Mouse (Mus musculus): ENCODE results near the gene Hoxa10. TPM values are rescaled to one million over a fixed set of nuclear protein-coding genes. Genes with fewer than 3 reads are reported as not detected.
A peak's percentile ranks its signal among the peaks of the same experiment; 100 is the strongest.

Gene Hoxa10
- 8.6 and 10.0 TPM in 2 replicates for polyA plus RNA-seq (2015; fragmentation: Nextera tagmentation; extraction: Ambion mirVana)

DNA sequence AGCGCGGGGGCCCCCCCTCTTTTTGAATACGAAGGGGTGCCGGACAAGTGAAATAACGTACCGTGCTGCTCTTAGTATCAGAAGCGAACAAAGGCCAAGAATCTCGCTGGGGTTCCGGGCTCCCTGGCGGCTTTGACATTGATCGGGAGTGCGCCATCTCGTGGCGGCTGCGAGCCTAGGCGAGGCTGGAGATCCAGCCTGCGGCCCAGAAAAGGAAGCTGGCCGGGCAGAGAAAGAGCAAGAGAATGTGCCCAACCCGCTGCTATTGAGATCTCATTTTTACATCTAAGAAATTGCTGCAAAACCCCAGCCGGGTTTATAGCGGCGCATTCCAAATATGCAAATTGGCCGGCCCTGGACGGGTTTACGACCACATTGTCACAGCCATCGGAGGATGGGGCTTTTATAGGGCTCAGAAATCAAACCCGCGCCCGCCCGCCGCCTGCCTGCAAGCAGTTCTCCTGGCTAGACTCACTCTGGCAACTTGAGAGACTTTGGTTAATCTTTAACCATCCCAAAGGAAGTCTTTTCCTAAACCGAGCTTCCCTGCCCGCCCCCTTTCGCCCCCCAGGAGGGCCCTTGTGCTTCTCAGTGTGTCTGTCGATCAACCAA, at the start of gene Hoxa10:
Hoxa10 (minus strand) TSS at position 466 of the 612 bp plus-strand sequence.
- 1% methylated on average over 35 of the region's 35 CpGs for WGBS
- ATAC-seq: peak; percentile 73
- Histone ChIP-seq H3K27me3 (replicated peaks; ENCODE audit: control insufficient read depth, insufficient read depth, low read length) (peaks cover 78% of the 10 kb centered on the region), H3K36me3 (ENCODE audit: control insufficient read depth, insufficient read depth, low read length) (no peaks in the 10 kb centered on the region), H3K4me1 (ENCODE audit: control insufficient read depth, insufficient read depth, low read length) (peaks cover 2% of the 10 kb centered on the region; the same call in 1 of the 2 replicates), H3K4me3 (ENCODE audit: low read length) (peak within 1 kb of the TSS; percentile 25), H3K9ac (ENCODE audit: low read depth, low read length) (peak within 1 kb of the TSS; percentile 23), H3K4me2 (ENCODE audit: low read depth, low read length) (peak within 1 kb of the TSS; percentile 2; the same call in 1 of the 2 replicates), H3K27ac (ENCODE audit: low read length) (peak within 1 kb of the TSS; percentile 60), H3K9me3 (ENCODE audit: control insufficient read depth, low read length) (no peaks in the 10 kb centered on the region)

DNA sequence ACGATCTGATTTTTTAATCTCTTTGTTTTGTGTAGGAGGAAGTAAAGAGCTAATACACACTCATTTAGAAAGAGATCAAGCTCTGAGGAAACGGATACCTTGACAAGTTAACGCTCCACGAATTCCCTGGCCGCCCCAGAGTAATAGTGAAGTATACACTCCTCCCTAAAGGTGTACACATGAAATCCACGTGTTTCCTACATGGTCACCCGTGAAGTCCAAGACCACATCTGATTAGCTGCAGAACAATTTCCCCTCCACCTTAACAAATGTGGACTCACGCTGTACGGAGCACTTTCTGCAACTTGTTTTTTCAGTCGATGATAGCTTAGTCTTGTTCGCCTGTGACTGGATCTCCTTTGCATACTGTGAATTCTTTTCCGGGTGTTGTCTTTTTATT, 49.5 kb upstream of the Hoxa10 start:
- Histone ChIP-seq H3K9ac (ENCODE audit: low read depth, low read length) (no peak overlapping the region), H3K27me3 (replicated peaks; ENCODE audit: control insufficient read depth, insufficient read depth, low read length) (peaks cover 43% of the 10 kb centered on the region), H3K36me3 (ENCODE audit: control insufficient read depth, insufficient read depth, low read length) (no peaks in the 10 kb centered on the region), H3K27ac (ENCODE audit: low read length) (no peak overlapping the region), H3K4me3 (ENCODE audit: low read length) (no peak overlapping the region), H3K4me1 (ENCODE audit: control insufficient read depth, insufficient read depth, low read length) (peaks cover 7% of the 10 kb centered on the region), H3K9me3 (ENCODE audit: control insufficient read depth, low read length) (no peaks in the 10 kb centered on the region), H3K4me2 (ENCODE audit: low read depth, low read length) (no peak overlapping the region)
- ATAC-seq: no peak
- 20% methylated on average over 12 of the region's 12 CpGs for WGBS

DNA sequence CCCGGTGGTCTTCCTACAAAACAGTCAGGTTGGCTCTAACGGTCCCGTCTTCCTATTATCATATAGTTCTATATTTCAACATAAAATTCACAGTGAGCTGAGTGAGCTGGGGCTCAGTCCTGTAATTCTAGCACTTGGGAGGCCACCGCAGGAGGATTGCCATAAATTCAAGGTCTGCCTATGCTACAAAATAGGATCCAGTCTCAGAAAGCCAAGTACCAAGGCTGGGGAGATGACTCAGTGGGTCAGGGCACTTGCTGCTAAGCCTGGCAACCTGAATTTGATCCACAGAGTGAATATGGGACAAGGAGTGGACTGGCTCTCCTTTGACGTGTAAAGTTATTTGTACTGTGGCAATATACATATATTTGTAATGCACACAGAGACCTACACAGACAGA, 43.2 kb upstream of the Hoxa10 start:
- ATAC-seq: no peak
- no peaks in the 10 kb centered on the region for H3K27me3 ChIP-seq (replicated peaks; ENCODE audit: control insufficient read depth, insufficient read depth, low read length)
- H3K9ac ChIP-seq (ENCODE audit: low read depth, low read length): no peak overlapping the region
- H3K9me3 ChIP-seq (ENCODE audit: control insufficient read depth, low read length): no peaks in the 10 kb centered on the region
- WGBS: 87% methylated on average over 5 of the region's 5 CpGs
- H3K4me2 ChIP-seq (ENCODE audit: low read depth, low read length): no peak overlapping the region
- H3K36me3 ChIP-seq (ENCODE audit: control insufficient read depth, insufficient read depth, low read length): no peaks in the 10 kb centered on the region
- no peaks in the 10 kb centered on the region for H3K4me1 ChIP-seq (ENCODE audit: control insufficient read depth, insufficient read depth, low read length)
- no peak overlapping the region for H3K4me3 ChIP-seq (ENCODE audit: low read length)
- H3K27ac ChIP-seq (ENCODE audit: low read length): no peak overlapping the region

DNA sequence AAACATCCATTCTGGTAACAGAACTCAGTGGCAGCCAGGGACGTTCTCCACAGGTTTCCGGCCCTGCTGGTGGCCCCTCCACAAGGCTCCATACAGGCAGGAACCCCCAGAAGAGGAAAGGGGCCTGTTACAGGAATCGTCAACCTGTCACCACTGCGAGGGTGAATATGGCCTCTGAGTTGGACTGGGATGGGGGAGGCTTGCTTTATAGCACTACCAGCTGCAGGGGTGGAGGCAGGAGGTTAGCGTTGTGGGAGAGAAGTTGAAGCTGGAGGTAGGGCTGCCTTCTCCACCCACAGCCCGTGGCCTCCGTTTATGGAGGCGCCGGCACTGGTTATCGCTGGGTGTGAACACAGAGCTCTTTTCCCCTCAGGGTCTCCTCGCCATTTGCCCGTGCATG, 40.4 kb upstream of the Hoxa10 start:
- no peak overlapping the region for H3K9ac ChIP-seq (ENCODE audit: low read depth, low read length)
- ATAC-seq: no peak
- no peaks in the 10 kb centered on the region for H3K36me3 ChIP-seq (ENCODE audit: control insufficient read depth, insufficient read depth, low read length)
- H3K4me1 ChIP-seq (ENCODE audit: control insufficient read depth, insufficient read depth, low read length): no peaks in the 10 kb centered on the region
- H3K27me3 ChIP-seq (replicated peaks; ENCODE audit: control insufficient read depth, insufficient read depth, low read length): peaks cover 15% of the 10 kb centered on the region
- no peak overlapping the region for H3K27ac ChIP-seq (ENCODE audit: low read length)
- 65% methylated on average over 12 of the region's 12 CpGs for WGBS
- no peaks in the 10 kb centered on the region for H3K9me3 ChIP-seq (ENCODE audit: control insufficient read depth, low read length)
- H3K4me2 ChIP-seq (ENCODE audit: low read depth, low read length): no peak overlapping the region
- H3K4me3 ChIP-seq (ENCODE audit: low read length): no peak overlapping the region

DNA sequence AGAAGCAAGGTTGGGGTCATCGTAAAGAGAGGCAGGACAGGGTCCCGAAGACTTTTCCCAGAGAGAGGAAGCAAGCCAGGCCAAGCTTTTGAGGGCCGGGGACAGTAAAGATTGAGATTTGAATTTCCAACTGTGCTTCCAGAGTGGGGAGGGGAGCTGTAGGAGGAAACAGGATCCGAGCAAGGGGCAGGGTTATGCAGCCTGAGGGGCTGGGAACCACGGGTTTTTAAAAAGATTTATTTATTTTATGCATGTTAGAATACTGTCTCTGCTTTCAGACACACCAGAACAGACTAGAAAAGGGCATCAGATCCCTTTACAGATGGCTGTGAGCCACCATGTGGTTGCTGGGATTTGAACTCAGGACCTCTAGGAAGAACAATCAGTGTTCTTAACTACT, 36.3 kb upstream of the Hoxa10 start:
- Histone ChIP-seq H3K9me3 (ENCODE audit: control insufficient read depth, low read length) (no peaks in the 10 kb centered on the region), H3K27ac (ENCODE audit: low read length) (no peak overlapping the region), H3K36me3 (ENCODE audit: control insufficient read depth, insufficient read depth, low read length) (no peaks in the 10 kb centered on the region), H3K27me3 (replicated peaks; ENCODE audit: control insufficient read depth, insufficient read depth, low read length) (peaks cover 50% of the 10 kb centered on the region), H3K4me2 (ENCODE audit: low read depth, low read length) (no peak overlapping the region), H3K4me3 (ENCODE audit: low read length) (no peak overlapping the region), H3K9ac (ENCODE audit: low read depth, low read length) (no peak overlapping the region), H3K4me1 (ENCODE audit: control insufficient read depth, insufficient read depth, low read length) (no peaks in the 10 kb centered on the region)
- no peak for ATAC-seq
- 13% methylated on average over 5 of the region's 5 CpGs for WGBS

DNA sequence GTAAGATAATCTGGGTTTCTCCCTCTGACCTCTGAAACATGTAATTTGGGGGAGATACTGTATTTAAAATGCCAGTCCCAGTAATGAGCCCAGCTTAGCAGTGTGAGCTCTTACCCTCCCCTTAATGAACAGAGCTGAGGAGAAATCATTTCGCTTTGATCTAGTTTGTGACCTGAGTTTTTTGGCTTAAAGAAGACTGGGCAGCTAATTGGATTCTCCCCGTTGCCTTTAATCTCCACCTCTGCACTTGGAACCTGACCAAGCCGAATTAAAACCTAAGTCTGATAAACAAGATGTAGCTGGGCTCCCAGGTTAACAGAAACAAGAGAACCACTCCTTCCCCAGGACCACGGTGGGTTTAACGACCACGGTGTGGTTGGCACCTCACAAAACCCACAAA, 35.7 kb upstream of the Hoxa10 start:
- Histone ChIP-seq H3K27me3 (replicated peaks; ENCODE audit: control insufficient read depth, insufficient read depth, low read length) (peaks cover 54% of the 10 kb centered on the region), H3K9ac (ENCODE audit: low read depth, low read length) (no peak overlapping the region), H3K4me3 (ENCODE audit: low read length) (no peak overlapping the region), H3K4me2 (ENCODE audit: low read depth, low read length) (no peak overlapping the region), H3K4me1 (ENCODE audit: control insufficient read depth, insufficient read depth, low read length) (no peaks in the 10 kb centered on the region), H3K9me3 (ENCODE audit: control insufficient read depth, low read length) (no peaks in the 10 kb centered on the region), H3K27ac (ENCODE audit: low read length) (no peak overlapping the region), H3K36me3 (ENCODE audit: control insufficient read depth, insufficient read depth, low read length) (no peaks in the 10 kb centered on the region)
- WGBS: 6% methylated on average over 6 of the region's 6 CpGs
- ATAC-seq: no peak

DNA sequence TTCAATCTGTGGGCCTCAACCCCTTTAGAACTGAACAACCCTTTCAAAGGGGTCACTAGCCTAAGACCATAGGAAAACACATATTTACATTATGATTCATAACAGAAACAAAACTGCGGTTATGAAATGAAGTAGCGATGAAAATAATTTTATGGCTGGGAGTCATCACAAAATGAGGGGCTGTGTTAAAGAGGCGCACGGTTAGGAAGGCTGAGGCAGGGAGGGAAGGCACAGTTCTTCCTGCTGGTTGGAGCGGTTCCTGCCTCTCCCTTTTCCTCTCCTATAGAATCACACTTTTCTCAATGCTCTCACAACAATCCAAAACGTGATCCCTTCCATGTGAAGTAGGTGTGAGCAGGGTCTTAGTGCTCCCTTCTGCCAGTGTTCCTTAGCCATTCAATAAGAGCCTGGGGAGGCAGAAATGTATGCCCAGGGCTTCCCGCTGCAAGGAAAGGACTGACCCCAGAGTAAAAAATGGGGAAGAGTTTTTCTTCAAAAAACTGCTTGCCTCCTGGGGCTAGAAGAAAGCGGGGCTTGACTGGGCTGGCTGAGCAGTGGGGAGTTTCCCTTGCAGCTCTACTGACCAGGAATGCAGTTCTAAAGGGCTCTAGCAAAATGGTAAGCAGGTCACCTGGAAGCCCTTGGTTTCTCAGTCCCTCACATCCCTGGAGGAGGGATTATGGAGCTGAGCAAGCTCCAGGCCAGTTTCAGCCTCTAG, 35.1 kb upstream of the Hoxa10 start:
- Histone ChIP-seq H3K27me3 (replicated peaks; ENCODE audit: control insufficient read depth, insufficient read depth, low read length) (peaks cover 61% of the 10 kb centered on the region), H3K9me3 (ENCODE audit: control insufficient read depth, low read length) (no peaks in the 10 kb centered on the region), H3K27ac (ENCODE audit: low read length) (no peak overlapping the region), H3K4me3 (ENCODE audit: low read length) (no peak overlapping the region), H3K4me1 (ENCODE audit: control insufficient read depth, insufficient read depth, low read length) (no peaks in the 10 kb centered on the region), H3K4me2 (ENCODE audit: low read depth, low read length) (no peak overlapping the region), H3K9ac (ENCODE audit: low read depth, low read length) (no peak overlapping the region), H3K36me3 (ENCODE audit: control insufficient read depth, insufficient read depth, low read length) (no peaks in the 10 kb centered on the region)
- no peak for ATAC-seq
- WGBS: 20% methylated on average over 8 of the region's 8 CpGs

DNA sequence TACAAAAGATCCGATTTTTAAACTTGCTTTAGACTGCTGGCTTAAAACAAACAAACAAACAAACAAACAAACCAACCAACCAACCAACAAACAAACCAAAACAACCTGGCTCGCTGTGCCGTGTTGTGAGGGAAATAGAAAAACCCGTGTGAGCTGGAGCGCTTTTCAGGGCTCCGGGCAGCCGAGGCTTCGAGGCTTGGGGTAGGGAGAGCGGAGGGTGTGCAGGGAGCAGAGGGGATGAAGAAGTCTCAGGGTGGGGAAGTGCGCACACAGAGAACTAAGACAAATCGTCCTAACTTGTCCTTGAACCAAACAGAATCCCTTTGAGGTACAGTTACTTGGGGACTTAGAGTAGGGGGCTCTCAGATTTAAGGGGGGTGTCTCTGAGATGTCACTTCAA, 33.9 kb upstream of the Hoxa10 start:
- 6% methylated on average over 11 of the region's 11 CpGs for WGBS
- H3K27ac ChIP-seq (ENCODE audit: low read length): no peak overlapping the region
- no peak overlapping the region for H3K4me2 ChIP-seq (ENCODE audit: low read depth, low read length)
- H3K4me1 ChIP-seq (ENCODE audit: control insufficient read depth, insufficient read depth, low read length): no peaks in the 10 kb centered on the region
- H3K9me3 ChIP-seq (ENCODE audit: control insufficient read depth, low read length): no peaks in the 10 kb centered on the region
- H3K27me3 ChIP-seq (replicated peaks; ENCODE audit: control insufficient read depth, insufficient read depth, low read length): peaks cover 70% of the 10 kb centered on the region
- H3K9ac ChIP-seq (ENCODE audit: low read depth, low read length): no peak overlapping the region
- ATAC-seq: no peak
- no peak overlapping the region for H3K4me3 ChIP-seq (ENCODE audit: low read length)
- no peaks in the 10 kb centered on the region for H3K36me3 ChIP-seq (ENCODE audit: control insufficient read depth, insufficient read depth, low read length)

DNA sequence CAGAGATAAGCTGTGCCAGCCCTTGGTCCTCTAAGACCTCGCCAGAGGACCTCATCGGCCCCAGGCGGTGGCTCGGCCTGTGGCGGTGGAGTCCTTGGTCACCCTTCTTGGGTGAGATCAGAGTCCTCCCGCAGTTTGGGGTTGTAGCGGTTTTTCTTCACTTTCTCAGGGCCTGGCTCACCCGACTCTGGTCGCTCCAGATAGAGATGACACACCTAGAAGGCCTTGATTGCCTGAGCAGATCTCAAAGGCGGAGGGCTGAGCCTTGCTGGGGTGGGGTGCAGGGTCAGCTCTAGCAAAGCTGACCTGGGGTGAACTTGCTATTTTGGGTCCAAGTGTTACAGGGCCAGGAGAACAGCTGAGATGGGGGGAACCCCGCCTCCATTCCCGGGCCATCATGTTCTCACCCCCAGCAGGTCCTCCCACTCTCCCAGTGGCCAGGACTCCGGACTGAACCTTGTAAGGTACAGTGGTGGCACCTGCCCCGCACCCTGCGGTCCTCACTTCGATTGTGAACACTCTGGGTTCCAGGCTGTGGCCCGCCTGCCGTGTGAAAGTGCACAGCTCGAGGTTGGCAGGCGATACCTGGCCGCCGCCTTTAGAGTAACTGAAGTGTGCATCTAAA, 33.1 kb upstream of the Hoxa10 start:
- Histone ChIP-seq H3K4me3 (ENCODE audit: low read length) (no peak overlapping the region), H3K4me1 (ENCODE audit: control insufficient read depth, insufficient read depth, low read length) (no peaks in the 10 kb centered on the region), H3K9me3 (ENCODE audit: control insufficient read depth, low read length) (no peaks in the 10 kb centered on the region), H3K27ac (ENCODE audit: low read length) (no peak overlapping the region), H3K9ac (ENCODE audit: low read depth, low read length) (no peak overlapping the region), H3K4me2 (ENCODE audit: low read depth, low read length) (no peak overlapping the region), H3K27me3 (replicated peaks; ENCODE audit: control insufficient read depth, insufficient read depth, low read length) (peaks cover 77% of the 10 kb centered on the region), H3K36me3 (ENCODE audit: control insufficient read depth, insufficient read depth, low read length) (no peaks in the 10 kb centered on the region)
- peak; percentile 28 for ATAC-seq
- WGBS: 11% methylated on average over 22 of the region's 22 CpGs

Measured in intestine, embryonic 16.5 days (tissue).